Mouse (Mus musculus) right cerebral cortex, postnatal 25 days (tissue): ENCODE data around the gene Chit1.

Source experiments
- DNase-seq: peaks from one replicate; pipeline ENCODE4 v3.0.0; 2022

Chit1 gene

DNA sequence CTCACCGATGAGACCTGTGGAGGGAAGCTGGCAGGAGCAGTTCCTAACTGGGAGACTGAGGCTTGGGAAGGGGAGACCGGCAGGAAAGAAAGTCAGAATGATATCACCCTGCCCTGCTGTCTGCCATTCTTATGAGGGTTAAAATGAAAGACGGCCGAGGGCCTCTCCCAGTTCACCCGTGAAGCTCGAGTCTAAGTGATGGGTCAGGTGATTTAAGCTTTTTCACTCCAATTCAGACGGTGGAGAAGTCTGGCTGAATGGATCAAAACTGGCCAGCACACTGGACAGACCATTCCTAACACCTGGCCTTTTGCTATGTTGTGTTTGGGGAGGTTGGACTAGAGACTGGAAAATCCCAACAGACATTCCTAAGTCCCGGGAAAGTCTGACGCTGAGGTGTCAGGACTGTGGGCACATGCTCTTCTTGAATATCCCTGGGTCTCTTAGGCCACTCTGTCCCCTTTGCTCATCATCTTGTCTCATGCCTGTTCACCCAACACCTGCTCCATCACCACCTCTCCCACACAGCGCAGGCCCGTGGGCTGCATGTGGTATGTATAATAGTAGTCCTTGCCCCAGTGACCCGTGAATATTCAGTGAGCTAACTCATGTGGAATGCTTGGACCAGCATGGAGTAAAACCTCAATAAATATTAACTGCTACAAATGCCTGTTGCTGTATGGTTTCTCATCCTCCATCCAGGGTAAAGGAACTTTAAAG, 11.4 kb upstream of the Chit1 start:
- no peak for DNase-seq

DNA sequence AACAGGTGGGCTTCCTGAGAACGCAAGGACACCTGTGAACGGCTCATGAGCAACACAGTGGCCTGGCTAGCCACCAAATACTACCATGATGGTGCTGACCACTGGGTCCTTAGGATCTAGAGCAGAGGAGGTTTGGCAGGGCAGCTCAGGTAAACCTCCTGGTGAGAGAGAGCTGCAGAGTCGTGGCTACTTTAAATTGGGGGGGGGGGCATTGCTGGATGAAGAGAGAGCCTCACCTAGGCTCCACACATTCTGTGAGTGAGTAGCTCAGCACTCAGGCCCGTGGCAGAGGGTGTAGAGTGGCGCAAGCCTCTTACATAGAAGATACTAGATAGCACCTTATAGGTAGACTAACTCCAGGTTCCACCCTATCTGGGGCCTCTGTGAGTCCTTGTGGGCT, 10.6 kb upstream of the Chit1 start:
- DNase-seq = no peak

DNA sequence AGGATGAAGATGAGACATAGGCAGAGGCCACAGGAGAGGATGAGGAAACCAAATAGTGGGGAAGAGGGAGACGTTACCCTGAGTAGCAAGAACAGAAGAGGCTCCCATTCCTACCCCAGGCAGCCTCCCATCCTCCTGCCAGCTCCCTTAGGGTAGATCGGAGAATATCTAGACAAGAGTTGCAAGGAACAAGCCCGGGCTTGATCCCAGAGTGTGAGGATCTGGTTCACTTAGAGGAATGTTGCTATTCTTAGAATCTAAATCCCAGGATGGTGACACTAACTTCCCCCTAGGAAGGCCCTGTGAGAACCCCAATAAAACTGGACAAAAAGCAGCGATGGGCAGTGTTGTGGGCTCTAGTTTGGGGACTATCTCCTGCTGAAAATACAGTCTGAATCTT, 10.1 kb upstream of the Chit1 start:
- no peak for DNase-seq

DNA sequence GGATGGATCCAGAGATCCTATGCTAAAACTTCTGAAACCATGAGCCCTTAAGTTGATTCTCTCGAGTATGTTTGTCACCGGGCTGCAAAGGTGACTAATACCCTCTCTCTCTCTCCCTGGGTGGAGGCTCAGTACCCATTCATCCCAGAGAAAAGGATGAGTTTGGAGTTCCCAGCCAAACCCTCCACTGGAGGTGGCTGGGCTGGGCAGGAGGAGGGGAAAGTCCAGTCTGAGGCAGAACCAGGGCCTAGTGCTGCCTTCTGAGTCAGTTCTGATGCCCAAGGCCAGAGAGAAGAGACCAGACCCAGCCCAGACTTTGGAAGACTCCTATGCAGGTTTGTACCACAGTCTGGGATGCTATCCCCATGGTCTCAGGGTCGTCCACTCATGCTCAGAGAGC, 9.4 kb upstream of the Chit1 start:
- no peak for DNase-seq

DNA sequence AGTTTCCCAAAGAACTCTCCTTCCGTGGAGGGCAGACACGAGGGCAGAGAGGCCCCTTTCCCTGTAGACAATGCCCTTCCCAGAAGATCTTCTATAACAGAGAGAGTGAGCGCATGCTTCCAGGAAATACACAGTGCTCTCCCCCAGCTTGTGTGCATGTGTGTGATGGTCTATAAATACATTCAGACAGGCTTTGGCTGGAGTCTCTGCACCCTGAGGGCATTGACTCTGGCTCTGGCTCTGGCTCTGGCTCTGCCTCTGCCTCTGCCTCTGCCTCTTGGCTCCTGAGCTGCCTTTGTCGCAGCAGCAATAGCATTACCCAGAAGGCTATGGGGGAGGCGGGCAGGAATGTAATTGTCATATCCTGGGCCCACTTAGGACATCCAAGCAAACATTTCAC, 7.2 kb upstream of the Chit1 start:
- DNase-seq = no peak

DNA sequence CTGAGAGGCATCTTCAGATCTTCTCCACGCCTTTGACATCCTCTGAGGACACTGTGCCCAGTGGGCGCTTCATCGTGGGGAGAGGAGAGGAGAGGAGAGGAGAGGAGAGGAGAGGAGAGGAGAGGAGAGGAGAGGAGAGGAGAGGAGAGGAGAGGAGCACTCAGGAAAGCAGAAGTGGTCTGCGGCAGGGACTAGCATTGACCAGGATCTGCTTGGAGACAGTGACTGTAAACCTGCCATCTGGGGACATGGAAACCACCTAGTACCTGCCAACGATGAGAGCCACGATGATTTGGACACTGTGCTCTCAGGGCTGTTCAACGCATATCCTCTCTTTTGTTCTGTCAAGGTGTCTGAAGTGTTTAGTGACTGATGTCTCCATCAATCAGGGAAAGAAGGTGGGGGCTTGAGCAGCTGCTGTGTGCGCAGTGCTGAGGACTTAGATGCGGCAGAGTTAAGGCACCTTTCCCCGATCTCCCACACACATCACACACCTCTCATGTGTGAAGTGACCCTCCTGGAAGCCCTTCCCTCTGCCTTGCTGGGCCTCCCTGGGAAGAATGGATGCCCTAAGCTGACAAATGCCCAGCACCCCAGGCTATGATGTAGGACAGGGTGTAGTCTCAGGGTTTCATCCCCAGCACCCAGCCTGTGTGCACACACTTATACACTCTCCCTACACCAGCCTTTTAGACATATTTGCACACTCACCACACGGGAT, 5.8 kb upstream of the Chit1 start:
- no peak for DNase-seq

DNA sequence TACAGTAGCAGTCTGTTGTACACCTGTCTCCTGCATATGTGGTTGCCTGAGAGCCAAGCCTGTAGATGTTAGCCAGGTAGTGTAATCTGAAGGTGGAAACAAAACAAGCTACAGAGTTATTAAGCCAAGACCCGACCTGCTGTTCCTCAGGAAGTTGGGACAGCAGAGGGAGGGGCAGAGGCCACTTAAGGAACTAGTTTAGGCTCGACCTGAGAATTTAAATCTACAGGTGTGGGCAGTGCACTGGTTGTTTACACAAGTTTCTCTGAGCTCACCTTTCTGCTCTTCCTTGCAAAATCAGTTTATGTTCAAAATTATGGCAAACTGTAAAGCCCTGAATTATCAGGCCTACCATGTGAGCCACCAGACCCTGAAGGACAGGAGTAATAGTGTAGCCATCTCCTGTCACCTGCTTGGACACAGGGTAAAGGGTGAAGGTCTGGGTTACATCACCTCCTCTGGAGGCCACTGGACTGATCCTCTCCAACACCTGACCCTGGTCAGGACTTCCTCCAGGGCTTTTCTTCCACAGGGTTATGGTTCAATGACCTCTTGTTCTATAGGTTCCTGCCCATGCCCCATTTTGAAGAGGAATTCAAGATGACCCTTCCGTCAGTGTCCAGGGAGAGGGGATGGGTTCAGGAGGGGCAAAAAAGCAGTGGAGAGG, 5.1 kb upstream of the Chit1 start:
- DNase-seq = no peak

- DNase-seq = peak; percentile 56
Observed at GRCm38 (mm10) chr1:134106719-134107118, 4.3 kb upstream of the Chit1 start.

- DNase-seq = no peak
Observed at GRCm38 (mm10) chr1:134107777-134108176, 3.3 kb upstream of the Chit1 start.

DNA sequence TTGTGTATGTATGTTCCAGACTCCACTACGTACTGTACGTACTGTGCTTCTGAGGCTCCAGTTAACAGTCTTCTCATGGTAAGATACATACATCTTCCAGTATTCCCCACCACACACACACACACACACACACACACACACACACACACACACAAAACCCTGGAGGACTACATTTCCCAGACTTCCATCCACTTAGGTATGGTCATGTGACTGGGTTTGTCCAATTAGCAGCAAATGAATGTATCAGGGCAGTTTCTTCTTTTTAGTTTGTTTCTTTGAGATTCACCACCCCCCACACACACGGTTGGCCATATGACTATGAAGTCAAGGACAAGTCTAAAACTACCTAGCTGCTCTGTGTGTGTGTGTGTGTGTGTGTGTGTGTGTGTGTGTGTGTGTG, 1.0 kb upstream of the Chit1 start:
- no peak for DNase-seq

- DNase-seq = no peak
Observed at GRCm38 (mm10) chr1:134110449-134110848, 593 bp upstream of the Chit1 start.

- DNase-seq = no peak
Observed at GRCm38 (mm10) chr1:134113560-134113959, 2.5 kb downstream of the Chit1 start.

GRCm38 (mm10) chr1:134114018-134114417, 3.0 kb downstream of the Chit1 start:
- DNase-seq = no peak

GRCm38 (mm10) chr1:134114730-134115129, 3.7 kb downstream of the Chit1 start:
- no peak for DNase-seq

DNA sequence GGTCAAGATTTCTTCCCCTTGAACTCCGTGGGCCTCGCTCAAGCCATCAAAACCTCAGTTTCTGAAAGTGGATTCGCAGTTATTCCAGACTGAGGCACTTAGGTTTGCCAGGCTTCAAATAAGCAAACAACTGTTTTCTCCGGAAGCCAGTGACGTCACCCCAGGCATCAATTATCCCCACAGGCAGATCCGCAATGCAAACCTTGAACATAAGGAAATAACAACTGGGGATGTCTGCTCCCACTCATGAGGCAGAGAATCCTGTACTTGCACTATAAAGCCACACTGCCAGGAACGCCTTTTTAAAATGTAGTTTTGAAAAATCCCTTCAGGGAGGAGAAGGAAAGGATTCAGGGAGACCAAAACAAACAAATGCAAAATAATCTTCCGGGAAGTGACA, 4.4 kb downstream of the Chit1 start:
- peak; percentile 28 for DNase-seq

DNA sequence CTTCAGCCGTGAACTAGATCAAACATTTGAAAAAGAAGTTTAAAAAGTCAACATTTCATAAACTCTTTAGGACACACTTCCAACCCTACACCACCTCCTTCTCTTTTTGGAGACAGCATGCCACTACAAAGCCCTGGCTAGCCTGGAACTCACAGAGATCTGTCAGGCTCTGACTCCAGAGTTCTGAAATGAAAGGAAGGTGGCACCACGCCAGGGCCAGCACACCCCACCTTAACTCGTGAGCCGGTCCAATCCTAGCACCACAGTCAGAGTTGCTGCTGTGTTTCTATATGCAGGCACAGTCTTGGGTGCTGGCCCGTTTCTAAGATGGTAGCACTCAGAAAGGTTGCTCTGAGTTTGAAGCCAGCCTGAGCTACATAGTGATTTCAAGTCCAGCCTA, 6.1 kb downstream of the Chit1 start:
- no peak for DNase-seq

- peak; percentile 84 for DNase-seq
Observed at GRCm38 (mm10) chr1:134120179-134120578, 9.1 kb downstream of the Chit1 start.

- no peak for DNase-seq
Observed at GRCm38 (mm10) chr1:134122195-134122594, 11.2 kb downstream of the Chit1 start.

GRCm38 (mm10) chr1:134133316-134133715, 22.3 kb downstream of the Chit1 start:
- no peak for DNase-seq

DNA sequence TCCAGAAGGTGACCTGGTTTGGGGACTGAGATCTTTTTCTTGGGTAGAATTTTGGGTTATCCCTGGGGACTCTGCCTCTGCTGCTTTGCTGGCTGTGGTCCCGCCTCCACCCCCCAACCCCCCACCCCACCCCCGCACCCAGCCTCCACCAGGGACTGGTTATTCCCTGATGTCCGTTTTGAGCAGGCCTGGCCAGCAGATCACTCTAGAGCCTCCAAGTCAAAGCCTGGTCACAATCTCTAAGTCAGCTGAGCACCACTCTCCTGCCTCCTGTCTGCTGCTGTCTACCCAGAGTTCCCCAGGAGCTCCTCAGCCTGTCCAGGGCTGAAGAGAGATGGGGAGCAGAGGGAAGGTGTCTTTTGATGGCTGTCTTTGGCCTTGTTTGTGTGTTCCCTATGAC, 25.3 kb downstream of the Chit1 start:
- no peak for DNase-seq

- DNase-seq = no peak
Observed at GRCm38 (mm10) chr1:134138424-134138823, 27.4 kb downstream of the Chit1 start.

GRCm38 (mm10) chr1:134142363-134142794, 31.3 kb downstream of the Chit1 start:
- no peak for DNase-seq

DNA sequence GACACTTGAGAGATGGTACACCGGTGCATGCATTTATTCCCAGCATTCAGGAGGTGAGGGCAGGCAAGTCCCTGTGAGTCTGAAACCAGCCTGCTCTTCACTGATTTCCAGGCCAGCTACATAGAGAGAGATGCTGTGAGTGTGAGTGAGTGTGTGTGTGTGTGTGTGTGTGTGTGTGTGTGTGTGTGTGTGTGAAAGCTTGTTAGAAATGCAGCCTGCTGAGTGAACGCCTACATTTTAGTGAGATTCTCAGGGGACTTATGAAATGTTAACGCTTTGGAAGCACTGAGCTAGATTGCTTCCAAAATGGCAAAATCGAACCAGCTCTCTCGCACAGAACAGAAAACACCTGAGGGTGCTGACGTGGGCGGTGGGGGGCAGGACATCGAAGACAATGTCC, 35.0 kb downstream of the Chit1 start:
- DNase-seq = peak; percentile 36

DNA sequence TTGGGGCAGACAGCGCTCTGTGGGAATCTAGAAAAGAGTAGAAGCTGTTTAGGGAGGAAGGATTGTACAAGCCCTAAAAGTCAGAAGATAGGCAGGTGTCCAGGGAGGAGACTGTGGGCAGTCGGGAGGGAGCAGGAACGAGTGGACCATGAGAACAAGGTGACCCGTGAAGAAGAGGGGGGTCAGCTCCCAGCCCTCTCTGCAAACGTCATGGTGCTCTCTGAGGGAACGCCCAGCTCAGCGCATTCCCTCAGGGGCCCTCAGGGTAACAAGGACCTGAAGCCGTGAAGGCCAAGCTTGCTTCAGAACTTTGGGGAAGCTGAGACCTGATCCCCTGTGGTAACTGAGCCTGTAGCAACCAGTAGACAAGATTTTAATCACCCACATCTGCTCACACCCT, 39.0 kb downstream of the Chit1 start:
- no peak for DNase-seq
